Mouse (Mus musculus) thymus, adult 2 months (tissue): Measurements from ENCODE around the gene Sufu.

Experiments
- CTCF ChIP-seq: fragments of 200-500 bp; IDR thresholded peaks from 2 replicates; pipeline ENCODE4 v1.5.1; 2012; ENCODE audit warnings: mild to moderate bottlenecking, control low read depth, low read length, moderate library complexity, borderline replicate concordance; ENCODE audit not compliant: control insufficient read depth, poor library complexity, insufficient read depth; ENCODE audit errors: extremely low read depth
- POLR2A ChIP-seq: fragments of 200-500 bp; IDR thresholded peaks from 2 replicates; pipeline ENCODE4 v1.6.1; 2012; ENCODE audit warnings: mild to moderate bottlenecking, low read length, control low read depth, moderate library complexity; ENCODE audit not compliant: control insufficient read depth, poor library complexity, insufficient read depth; ENCODE audit errors: extremely low read depth

- TF ChIP-seq POLR2A, result no peak
- TF ChIP-seq CTCF, result no peak
Observed at GRCm38 (mm10) chr19:46483701-46484328, 87.1 kb downstream of the Sufu start.
